Mouse (Mus musculus): ENCODE data around the gene Dusp5. TPM values are rescaled to one million over a fixed set of nuclear protein-coding genes. Genes with fewer than 3 reads are reported as not detected.
"Not testable (repeated sequence)": the region's sequence is repeated elsewhere in the genome, so short reads cannot be mapped to it uniquely, and the experiment has no call there.

The Dusp5 gene
- total RNA-seq, 4 experiments from 2014 or later, result 22.1 to 32.6 (median 23.6) TPM

DNA sequence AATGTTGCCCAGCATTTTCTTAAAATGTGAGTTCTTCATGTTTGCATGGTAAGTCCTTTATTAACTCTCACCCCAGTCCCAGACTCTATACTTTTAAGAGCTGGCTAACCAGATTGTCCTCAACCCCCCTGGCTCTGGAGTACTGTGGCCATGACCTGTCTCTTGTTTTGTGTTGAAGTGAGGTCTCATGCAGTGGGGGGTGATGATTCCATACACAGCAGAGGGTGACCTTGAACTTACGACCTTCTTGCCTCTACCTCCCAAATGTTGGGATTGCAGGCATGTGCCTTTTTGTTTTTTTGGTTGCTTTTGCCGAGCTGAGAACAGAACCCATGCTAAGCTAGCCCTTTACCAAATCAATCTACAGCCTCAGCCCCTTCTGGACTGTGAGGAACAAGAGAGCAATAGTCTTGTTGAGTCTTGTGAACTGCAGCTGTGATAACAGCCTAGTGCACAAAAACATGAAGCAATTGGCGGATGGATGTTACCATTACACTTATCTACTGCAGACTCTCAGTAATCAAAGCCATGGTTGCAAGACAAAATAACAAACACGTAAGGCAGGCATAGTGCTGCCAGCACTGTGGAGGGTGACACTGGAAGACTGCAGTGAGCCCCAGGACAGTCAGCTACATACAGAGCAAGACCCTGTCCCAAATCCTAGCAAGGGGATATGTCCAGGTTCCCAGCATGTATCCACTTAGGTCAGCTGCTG, 46.5 kb downstream of the Dusp5 start:
- DNase-seq (ENCODE audit: low spot score in 2 of 2), result no peak

GRCm38 (mm10) chr19:53576061-53576460, 47.2 kb downstream of the Dusp5 start:
- DNase-seq (ENCODE audit: low spot score in 2 of 2), result no peak

- no peak for DNase-seq (ENCODE audit: low spot score in 2 of 2)
Observed at GRCm38 (mm10) chr19:53577025-53577800, 48.3 kb downstream of the Dusp5 start.

DNA sequence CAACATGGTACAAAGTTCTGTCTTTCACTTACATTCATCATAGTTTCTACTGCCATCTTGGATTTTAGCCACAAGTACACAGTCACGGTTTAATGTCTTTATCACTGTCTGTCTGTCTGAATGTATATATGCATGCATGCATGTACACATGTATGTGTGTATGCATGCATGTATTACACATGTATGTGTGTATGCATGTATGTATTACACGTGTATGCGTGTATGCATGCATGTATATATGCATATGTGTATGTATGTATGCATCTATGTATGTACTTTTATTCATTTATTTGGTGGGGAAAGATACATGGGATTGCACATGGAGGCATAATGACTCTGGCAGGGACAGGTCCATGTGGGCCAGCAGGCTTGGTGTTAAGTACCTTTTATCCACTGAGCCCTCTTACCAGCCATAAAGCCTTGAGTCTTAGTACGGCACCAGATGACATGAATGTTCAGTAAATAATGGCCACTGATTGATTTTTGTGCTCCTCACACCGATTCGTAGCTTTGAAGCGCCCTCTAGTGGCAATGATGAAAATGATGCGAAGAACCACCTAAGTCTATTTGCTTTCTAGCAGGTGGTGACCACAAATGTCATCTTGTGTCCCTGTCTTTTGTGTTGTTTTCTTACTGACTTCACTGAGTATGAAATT, 49.8 kb downstream of the Dusp5 start:
- DNase-seq (ENCODE audit: low spot score in 2 of 2), result peak; percentile 24 to 72

GRCm38 (mm10) chr19:53580271-53580670, 51.4 kb downstream of the Dusp5 start:
- DNase-seq (ENCODE audit: low spot score in 2 of 2), result not testable (repeated sequence)

DNA sequence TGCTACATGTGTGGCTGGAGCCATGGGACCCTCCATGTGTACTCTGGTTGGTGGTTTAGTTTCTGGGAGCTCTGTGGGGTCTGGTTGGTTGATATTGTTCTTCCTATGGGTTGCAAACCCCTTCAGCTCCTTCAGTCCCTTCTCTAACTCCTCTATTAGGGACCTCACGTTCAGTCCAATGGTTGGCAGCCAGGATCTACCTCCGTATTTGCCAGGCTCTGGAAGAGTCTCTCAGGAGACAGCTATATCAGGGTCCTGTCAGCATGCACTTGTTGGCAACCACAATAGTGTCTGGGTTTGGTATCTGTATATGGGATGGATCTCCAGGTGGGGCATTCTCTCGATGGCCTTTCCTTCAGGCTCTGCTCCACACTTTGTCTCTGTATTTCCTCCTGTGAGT, 58.8 kb downstream of the Dusp5 start:
- not testable (repeated sequence) for DNase-seq (ENCODE audit: low spot score in 2 of 2)

GRCm38 (mm10) chr19:53588968-53589367, 60.1 kb downstream of the Dusp5 start, which contains the start of gene Nutf2-ps1:
Gene Nutf2-ps1, minus strand, starts transcription at chr19:53589068.
- DNase-seq (ENCODE audit: low spot score in 2 of 2), result not testable (repeated sequence)

Other genes starting within 250 kb of the Dusp5 start
- gene Mxi1, start 218.6 kb upstream of the Dusp5 start, total RNA-seq (2022), result 10 to 100 TPM; 57.8 to 73.4 (median 65.8) TPM
- gene Gm10197, start 157.3 kb upstream of the Dusp5 start, total RNA-seq (2022), result not detected
- gene Smndc1, start 138.5 kb upstream of the Dusp5 start, total RNA-seq (2022), result 10 to 100 TPM; 38.4 to 44.5 (median 40.5) TPM
- gene Nutf2-ps1, start 60.0 kb downstream of the Dusp5 start, total RNA-seq (2022), result 10 to 100 TPM; 37.1 to 57.5 (median 47.8) TPM
- gene Smc3, start 71.3 kb downstream of the Dusp5 start, total RNA-seq (2022), result 10 to 100 TPM; 39.1 to 47.5 (median 43.6) TPM
- gene Rbm20, start 148.2 kb downstream of the Dusp5 start, total RNA-seq (2022), result 1 to 10 TPM; 1.8 to 4.0 (median 3.2) TPM

Data from layer of hippocampus, adult 8-10 months (tissue).